Mouse (Mus musculus): ENCODE measurements around the gene Sall4. TPM values are rescaled to one million over a fixed set of nuclear protein-coding genes. Genes with fewer than 3 reads are reported as not detected.
A peak's percentile ranks its signal among the peaks of the same experiment; 100 is the strongest.
"Not testable (repeated sequence)": the region's sequence is repeated elsewhere in the genome, so short reads cannot be mapped to it uniquely, and the experiment has no call there.

Sall4 gene
- polyA plus RNA-seq, 1 experiment from 2014 or later, result 0.82 TPM

DNA sequence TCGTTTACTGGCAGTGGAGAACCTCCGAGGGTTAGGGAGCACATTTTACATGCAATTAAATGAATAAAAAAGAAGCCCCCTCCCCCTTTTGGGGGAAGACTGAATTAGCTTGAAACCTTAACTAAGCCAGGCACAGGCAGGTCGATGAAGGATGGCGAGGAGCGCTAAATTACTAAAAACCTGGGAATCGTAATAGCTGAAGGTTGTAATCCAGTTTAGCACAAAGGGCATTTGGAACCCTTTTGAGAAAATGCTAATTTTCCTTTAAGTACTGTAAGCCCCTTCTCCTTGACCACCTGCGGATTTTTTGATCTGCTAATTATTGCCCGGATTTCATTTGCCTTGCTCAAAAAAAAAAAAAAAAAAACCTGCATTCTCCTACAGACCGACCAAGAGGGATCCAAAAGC is 3.3 kb downstream of the Sall4 start:
- H3K27ac ChIP-seq (ENCODE audit: low read depth, low read length), result no peak overlapping the region
- H3K36me3 ChIP-seq (ENCODE audit: control insufficient read depth, insufficient read depth, low read length), result no peaks in the 10 kb centered on the region
- H3K9ac ChIP-seq (replicated peaks; ENCODE audit: low read depth, low read length), result no peak overlapping the region
- no peaks in the 10 kb centered on the region for H3K9me3 ChIP-seq (ENCODE audit: control insufficient read depth, low read length)
- ATAC-seq (ENCODE audit: low read depth), result no peak
- H3K4me2 ChIP-seq (ENCODE audit: low read depth, low read length), result peak overlapping the region; percentile 88
- H3K4me3 ChIP-seq (ENCODE audit: low read depth, low read length), result no peak overlapping the region
- H3K4me1 ChIP-seq (ENCODE audit: control insufficient read depth, insufficient read depth, low read length), result peaks cover 26% of the 10 kb centered on the region
- H3K27me3 ChIP-seq (ENCODE audit: control insufficient read depth, insufficient read depth, low read length), result peaks cover 11% of the 10 kb centered on the region; the same call in 1 of the 2 replicates
- WGBS, result 5% methylated on average over 9 of the region's 9 CpGs

DNA sequence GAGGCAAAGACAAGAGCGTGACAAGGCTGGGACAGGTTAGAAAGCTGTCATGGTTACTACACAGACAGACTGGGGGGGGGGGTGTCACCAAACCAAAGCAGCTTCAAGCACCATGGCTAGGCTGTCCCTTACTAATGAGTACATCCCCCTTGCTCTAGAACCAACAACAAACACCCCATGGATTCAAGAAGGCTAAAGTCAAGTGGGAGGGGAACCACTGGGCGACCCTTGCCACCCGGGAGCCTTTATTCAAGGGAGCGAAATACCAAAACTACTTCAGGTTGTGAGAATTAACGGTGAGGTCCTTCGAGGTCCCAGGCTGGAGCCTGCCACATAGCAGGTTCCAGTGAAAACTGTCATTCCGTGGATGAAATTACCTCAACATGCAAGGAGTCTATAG is 4.0 kb downstream of the Sall4 start:
- H3K9me3 ChIP-seq (ENCODE audit: control insufficient read depth, low read length), result no peaks in the 10 kb centered on the region
- ATAC-seq (ENCODE audit: low read depth), result no peak
- H3K36me3 ChIP-seq (ENCODE audit: control insufficient read depth, insufficient read depth, low read length), result no peaks in the 10 kb centered on the region
- no peak overlapping the region for H3K27ac ChIP-seq (ENCODE audit: low read depth, low read length)
- 12% methylated on average over 7 of the region's 7 CpGs for WGBS
- no peak overlapping the region for H3K9ac ChIP-seq (replicated peaks; ENCODE audit: low read depth, low read length)
- H3K4me3 ChIP-seq (ENCODE audit: low read depth, low read length), result no peak overlapping the region
- H3K4me1 ChIP-seq (ENCODE audit: control insufficient read depth, insufficient read depth, low read length), result peaks cover 26% of the 10 kb centered on the region
- H3K4me2 ChIP-seq (ENCODE audit: low read depth, low read length), result no peak overlapping the region
- peaks cover 11% of the 10 kb centered on the region; the same call in 1 of the 2 replicates for H3K27me3 ChIP-seq (ENCODE audit: control insufficient read depth, insufficient read depth, low read length)

DNA sequence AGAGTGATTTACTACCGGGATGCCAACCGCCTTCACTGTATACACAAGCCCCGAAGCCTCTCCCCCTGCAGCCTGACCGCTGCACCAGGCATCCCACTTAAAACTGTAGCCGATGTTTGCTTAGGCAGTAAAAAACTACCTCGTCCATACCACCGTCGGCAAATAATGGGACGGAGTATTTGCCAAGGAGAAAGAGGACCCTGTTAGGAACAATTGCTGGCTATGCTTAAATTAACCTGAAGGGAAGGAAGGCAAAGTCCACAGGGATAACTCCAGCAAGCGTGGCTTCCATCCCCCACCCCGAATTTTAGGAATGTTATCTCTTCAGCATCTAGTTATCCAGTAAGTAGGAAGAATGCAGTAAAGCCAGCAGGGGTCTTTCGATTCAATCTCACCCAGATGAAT is 5.3 kb downstream of the Sall4 start:
- Histone ChIP-seq H3K4me1 (ENCODE audit: control insufficient read depth, insufficient read depth, low read length) (peaks cover 26% of the 10 kb centered on the region), H3K27ac (ENCODE audit: low read depth, low read length) (peak overlapping the region; percentile 12; the same call in 1 of the 2 replicates), H3K9ac (replicated peaks; ENCODE audit: low read depth, low read length) (peak overlapping the region; percentile 32; the same call in 1 of the 2 replicates), H3K4me3 (ENCODE audit: low read depth, low read length) (no peak overlapping the region), H3K4me2 (ENCODE audit: low read depth, low read length) (peak overlapping the region; percentile 36; the same call in 1 of the 2 replicates), H3K36me3 (ENCODE audit: control insufficient read depth, insufficient read depth, low read length) (no peaks in the 10 kb centered on the region), H3K27me3 (ENCODE audit: control insufficient read depth, insufficient read depth, low read length) (peaks cover 5% of the 10 kb centered on the region; the same call in 1 of the 2 replicates), H3K9me3 (ENCODE audit: control insufficient read depth, low read length) (no peaks in the 10 kb centered on the region)
- ATAC-seq (ENCODE audit: low read depth), result no peak
- WGBS, result under 1% methylated on average over 12 of the region's 12 CpGs

DNA sequence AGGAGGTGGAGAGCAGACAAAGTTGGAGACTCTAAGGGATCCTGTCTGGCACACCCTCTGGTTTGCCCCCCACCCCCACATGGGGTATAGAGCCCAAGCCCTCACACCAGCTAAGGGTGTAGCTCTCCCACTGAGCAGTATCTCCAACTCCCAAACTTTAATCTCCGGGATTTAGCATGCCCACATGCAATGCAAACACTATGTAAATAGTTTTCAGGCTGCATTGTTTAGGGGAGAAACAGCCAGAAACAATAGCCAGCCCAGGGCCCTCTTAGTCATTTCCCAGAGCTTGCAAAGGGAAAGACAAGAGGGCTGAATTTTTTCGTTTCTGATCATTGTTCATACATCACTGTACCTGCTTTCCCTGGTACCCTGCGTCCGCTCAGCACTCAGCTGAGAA is 5.8 kb downstream of the Sall4 start:
- peak overlapping the region; percentile 32; the same call in 1 of the 2 replicates for H3K9ac ChIP-seq (replicated peaks; ENCODE audit: low read depth, low read length)
- no peaks in the 10 kb centered on the region for H3K9me3 ChIP-seq (ENCODE audit: control insufficient read depth, low read length)
- no peak overlapping the region for H3K4me3 ChIP-seq (ENCODE audit: low read depth, low read length)
- H3K27me3 ChIP-seq (ENCODE audit: control insufficient read depth, insufficient read depth, low read length), result peaks cover 5% of the 10 kb centered on the region; the same call in 1 of the 2 replicates
- 2% methylated on average over 4 of the region's 4 CpGs for WGBS
- ATAC-seq (ENCODE audit: low read depth), result no peak
- H3K27ac ChIP-seq (ENCODE audit: low read depth, low read length), result no peak overlapping the region; the same call in 1 of the 2 replicates
- peak overlapping the region; percentile 36; the same call in 1 of the 2 replicates for H3K4me2 ChIP-seq (ENCODE audit: low read depth, low read length)
- peaks cover 26% of the 10 kb centered on the region for H3K4me1 ChIP-seq (ENCODE audit: control insufficient read depth, insufficient read depth, low read length)
- no peaks in the 10 kb centered on the region for H3K36me3 ChIP-seq (ENCODE audit: control insufficient read depth, insufficient read depth, low read length)

DNA sequence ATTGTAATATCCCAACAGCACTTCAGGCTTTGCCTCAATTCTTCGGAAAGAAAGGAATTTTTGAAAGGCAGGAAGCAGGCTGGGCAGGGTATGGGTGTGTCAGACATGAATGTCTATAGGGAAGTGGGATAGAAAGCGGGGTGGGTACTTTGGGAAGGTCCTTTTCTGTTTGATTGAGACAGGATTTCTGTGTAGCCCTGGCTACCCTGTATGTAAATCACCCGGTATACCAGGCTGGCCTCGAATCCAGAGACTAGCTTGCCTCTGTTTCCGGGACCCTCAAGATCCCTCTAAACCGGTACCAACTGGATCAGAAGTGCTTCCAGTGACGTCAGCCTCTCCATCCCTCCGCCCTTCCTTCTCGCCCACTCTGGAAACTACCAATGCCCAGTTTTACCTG is 6.6 kb downstream of the Sall4 start:
- ATAC-seq (ENCODE audit: low read depth), result no peak

DNA sequence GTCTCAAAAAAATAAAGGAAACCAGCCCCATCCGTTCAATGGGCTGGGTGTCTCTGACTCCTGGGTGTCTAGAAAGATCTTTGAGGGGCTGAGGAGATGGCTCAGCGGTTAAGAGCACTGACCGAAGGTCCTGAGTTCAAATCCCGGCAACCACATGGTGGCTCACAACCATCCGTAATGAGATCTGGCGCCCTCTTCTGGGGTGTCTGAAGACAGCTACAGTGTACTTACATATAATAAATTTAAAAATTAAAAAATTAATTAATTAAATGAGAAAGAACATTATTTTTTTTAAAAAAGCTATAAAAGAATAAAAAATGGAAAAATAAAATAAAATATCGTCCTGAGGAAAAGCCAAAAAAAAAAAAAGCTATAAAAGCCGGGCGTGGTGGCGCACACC is 23.3 kb downstream of the Sall4 start:
- not testable (repeated sequence) for H3K9me3 ChIP-seq (ENCODE audit: control insufficient read depth, low read length); H3K27me3 ChIP-seq (ENCODE audit: control insufficient read depth, insufficient read depth, low read length); H3K27ac ChIP-seq (ENCODE audit: low read depth, low read length); H3K4me2 ChIP-seq (ENCODE audit: low read depth, low read length); H3K36me3 ChIP-seq (ENCODE audit: control insufficient read depth, insufficient read depth, low read length); H3K9ac ChIP-seq (replicated peaks; ENCODE audit: low read depth, low read length); ATAC-seq (ENCODE audit: low read depth); H3K4me1 ChIP-seq (ENCODE audit: control insufficient read depth, insufficient read depth, low read length); H3K4me3 ChIP-seq (ENCODE audit: low read depth, low read length)
- WGBS, result 89% methylated on average over 10 of the region's 10 CpGs

More for the DNA sequence above, 6.6 kb downstream of the Sall4 start:
- H3K4me3 ChIP-seq (ENCODE audit: low read depth, low read length), result no peak overlapping the region
- no peak overlapping the region for H3K27ac ChIP-seq (ENCODE audit: low read depth, low read length)
- no peaks in the 10 kb centered on the region for H3K36me3 ChIP-seq (ENCODE audit: control insufficient read depth, insufficient read depth, low read length)
- H3K4me2 ChIP-seq (ENCODE audit: low read depth, low read length), result no peak overlapping the region
- H3K9ac ChIP-seq (replicated peaks; ENCODE audit: low read depth, low read length), result no peak overlapping the region
- WGBS, result 85% methylated on average over 9 of the region's 9 CpGs
- H3K4me1 ChIP-seq (ENCODE audit: control insufficient read depth, insufficient read depth, low read length), result peaks cover 20% of the 10 kb centered on the region
- H3K9me3 ChIP-seq (ENCODE audit: control insufficient read depth, low read length), result no peaks in the 10 kb centered on the region
- H3K27me3 ChIP-seq (ENCODE audit: control insufficient read depth, insufficient read depth, low read length), result peaks cover 3% of the 10 kb centered on the region; the same call in 1 of the 2 replicates

DNA sequence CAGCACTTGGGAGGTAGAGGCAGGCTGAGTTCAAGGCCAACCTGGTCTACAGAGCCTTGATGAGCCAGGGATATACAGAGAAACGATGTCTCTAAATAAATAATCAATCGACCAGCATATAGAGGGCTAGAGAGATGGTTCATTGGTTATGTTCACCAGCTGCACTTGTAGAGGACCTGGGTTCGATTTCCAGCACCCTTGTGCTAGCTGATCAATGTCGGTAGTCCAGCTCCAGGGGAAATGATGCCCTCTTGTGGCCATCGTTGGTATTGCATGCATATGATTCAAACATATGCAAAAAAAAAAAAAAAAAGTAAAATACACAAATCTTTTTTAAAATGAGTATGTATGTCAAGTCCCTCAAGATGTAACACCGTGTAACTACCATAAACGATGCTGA is 25.1 kb downstream of the Sall4 start:
- 21% methylated on average over 7 of the region's 7 CpGs for WGBS
- peak overlapping the region; percentile 45 for H3K4me2 ChIP-seq (ENCODE audit: low read depth, low read length)
- peaks cover 6% of the 10 kb centered on the region; the same call in 1 of the 2 replicates for H3K4me1 ChIP-seq (ENCODE audit: control insufficient read depth, insufficient read depth, low read length)
- no peaks in the 10 kb centered on the region for H3K27me3 ChIP-seq (ENCODE audit: control insufficient read depth, insufficient read depth, low read length)
- H3K36me3 ChIP-seq (ENCODE audit: control insufficient read depth, insufficient read depth, low read length), result no peaks in the 10 kb centered on the region
- no peak overlapping the region; the same call in 1 of the 2 replicates for H3K9ac ChIP-seq (replicated peaks; ENCODE audit: low read depth, low read length)
- peak overlapping the region; percentile 95 for H3K27ac ChIP-seq (ENCODE audit: low read depth, low read length)
- no peaks in the 10 kb centered on the region for H3K9me3 ChIP-seq (ENCODE audit: control insufficient read depth, low read length)
- ATAC-seq (ENCODE audit: low read depth), result no peak
- H3K4me3 ChIP-seq (ENCODE audit: low read depth, low read length), result peak overlapping the region; percentile 93; the same call in 1 of the 2 replicates

DNA sequence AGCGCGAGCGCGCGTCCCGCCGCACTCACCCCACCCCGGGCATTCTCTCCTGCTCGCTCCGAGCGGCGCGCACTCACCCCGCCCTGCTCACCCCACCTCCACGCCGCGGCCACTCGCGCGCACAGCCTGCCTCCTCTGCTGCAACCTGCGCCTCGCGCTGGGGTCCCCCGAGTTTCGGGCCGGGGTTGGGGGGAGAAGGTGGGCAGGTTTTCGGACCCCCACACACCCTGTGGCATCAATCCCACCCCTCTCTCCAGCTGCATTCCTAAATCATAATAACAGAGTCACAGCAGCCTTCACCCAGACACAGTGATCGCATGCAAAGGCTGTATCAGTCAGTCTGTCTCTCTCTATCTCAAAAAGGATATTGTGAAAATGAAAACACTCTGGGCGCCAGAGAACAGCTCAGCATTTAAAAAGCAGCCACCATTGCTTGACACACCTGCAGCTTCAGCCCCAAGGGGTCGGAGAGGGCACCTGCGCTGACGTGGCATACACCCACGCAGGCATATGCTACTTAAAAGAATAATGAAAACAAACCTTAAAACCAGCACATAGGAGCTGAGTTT is 25.6 kb downstream of the Sall4 start, which contains the start of gene Atp9a:
Gene Atp9a, minus strand, starts transcription at position 351 of the 569 bp plus-strand sequence.
- H3K27ac ChIP-seq (ENCODE audit: low read depth, low read length), result peak within 1 kb of the TSS; percentile 95
- H3K4me3 ChIP-seq (ENCODE audit: low read depth, low read length), result peak within 1 kb of the TSS; percentile 93
- H3K4me2 ChIP-seq (ENCODE audit: low read depth, low read length), result peak within 1 kb of the TSS; percentile 45
- 9% methylated on average over 32 of the region's 33 CpGs for WGBS
- H3K4me1 ChIP-seq (ENCODE audit: control insufficient read depth, insufficient read depth, low read length), result peaks cover 6% of the 10 kb centered on the region; the same call in 1 of the 2 replicates
- peak within 1 kb of the TSS; percentile 99 for H3K9ac ChIP-seq (replicated peaks; ENCODE audit: low read depth, low read length)
- peak; percentile 76 for ATAC-seq (ENCODE audit: low read depth)
- no peaks in the 10 kb centered on the region for H3K27me3 ChIP-seq (ENCODE audit: control insufficient read depth, insufficient read depth, low read length)
- no peaks in the 10 kb centered on the region for H3K9me3 ChIP-seq (ENCODE audit: control insufficient read depth, low read length)
- H3K36me3 ChIP-seq (ENCODE audit: control insufficient read depth, insufficient read depth, low read length), result no peaks in the 10 kb centered on the region

DNA sequence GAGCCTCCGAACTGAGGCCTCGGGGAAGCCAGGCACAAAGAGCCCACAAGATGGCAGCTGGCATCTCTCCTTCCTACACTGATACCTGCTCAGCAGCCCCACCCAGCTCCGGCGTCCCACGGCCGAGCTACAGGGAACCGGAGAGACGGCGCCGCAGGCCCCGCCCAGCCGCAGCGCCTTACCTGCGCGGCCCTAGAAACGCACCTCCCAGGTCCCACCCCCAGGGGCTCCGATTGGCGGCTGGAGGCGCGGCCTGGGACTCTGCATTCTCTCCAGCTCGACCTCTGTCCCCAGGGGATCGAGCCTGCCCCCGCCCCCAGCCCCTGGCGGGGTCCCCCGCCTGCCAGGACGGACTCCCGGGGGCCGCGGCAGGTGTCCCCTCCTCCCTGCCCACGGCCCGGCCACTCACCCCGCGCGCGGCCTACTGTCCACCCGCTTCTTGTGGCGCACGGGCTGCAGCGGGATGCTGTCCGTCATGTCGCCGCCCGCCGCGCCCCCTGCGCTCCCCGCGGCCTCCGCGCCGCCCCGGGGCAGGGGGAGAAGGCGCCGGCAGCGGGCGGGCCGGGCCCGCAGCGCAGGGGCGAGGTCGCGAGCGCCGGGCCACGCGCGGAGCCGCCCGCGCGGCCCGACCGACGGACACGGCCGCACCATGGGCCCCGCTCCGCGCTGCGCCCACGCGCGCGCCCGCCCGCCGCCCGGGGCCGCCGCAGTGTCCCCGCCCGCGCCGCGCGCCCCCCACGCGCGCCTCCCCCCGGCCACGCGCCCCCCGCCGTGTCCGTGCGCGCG is 26.3 kb downstream of the Sall4 start:
- no peaks in the 10 kb centered on the region for H3K27me3 ChIP-seq (ENCODE audit: control insufficient read depth, insufficient read depth, low read length)
- H3K4me1 ChIP-seq (ENCODE audit: control insufficient read depth, insufficient read depth, low read length), result peaks cover 6% of the 10 kb centered on the region; the same call in 1 of the 2 replicates
- no peaks in the 10 kb centered on the region for H3K36me3 ChIP-seq (ENCODE audit: control insufficient read depth, insufficient read depth, low read length)
- H3K4me2 ChIP-seq (ENCODE audit: low read depth, low read length), result peak overlapping the region; percentile 45
- H3K27ac ChIP-seq (ENCODE audit: low read depth, low read length), result peak overlapping the region; percentile 95
- H3K9me3 ChIP-seq (ENCODE audit: control insufficient read depth, low read length), result no peaks in the 10 kb centered on the region
- H3K9ac ChIP-seq (replicated peaks; ENCODE audit: low read depth, low read length), result peak overlapping the region; percentile 99
- H3K4me3 ChIP-seq (ENCODE audit: low read depth, low read length), result peak overlapping the region; percentile 93
- ATAC-seq (ENCODE audit: low read depth), result peak; percentile 88
- WGBS, result under 1% methylated on average over 55 of the region's 108 CpGs
